Mouse (Mus musculus) ovary, adult 18-20 months (tissue): ENCODE measurements at regions not wholly inside any gene's neighbourhood (a gene's known extent, or its start where the extent isn't known, plus 50 kb on each side); places are given as distances from the start of the nearest gene placed in this dataset.

Experiments used
- DNase-seq: peaks from one replicate; pipeline ENCODE4 v3.0.0; 2022; ENCODE audit warnings: low spot score, mixed read lengths

DNA sequence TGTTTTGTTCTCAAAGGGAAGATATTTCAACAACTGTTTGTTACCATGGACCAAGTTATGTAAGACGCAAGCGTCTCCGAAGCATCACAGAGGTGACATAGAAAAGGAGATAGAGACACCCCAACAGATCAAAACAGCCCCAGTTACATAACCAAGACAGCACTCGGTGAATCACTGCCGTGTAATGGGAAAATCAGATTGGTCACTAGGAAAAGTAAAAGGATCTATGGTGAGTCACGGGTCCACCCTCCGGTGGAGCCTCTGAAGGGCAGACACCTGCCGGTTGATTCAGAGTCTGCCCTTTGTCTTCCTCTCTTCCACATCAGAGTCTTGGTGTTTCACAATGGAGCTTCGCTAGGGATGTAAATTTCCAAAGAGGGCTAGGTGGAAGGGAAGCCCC is 62.9 kb upstream of the Odc1 start:
- DNase-seq = no peak

GRCm38 (mm10) chr12:17482196-17482595 is 62.4 kb upstream of the Odc1 start:
- peak; percentile 0 for DNase-seq

DNA sequence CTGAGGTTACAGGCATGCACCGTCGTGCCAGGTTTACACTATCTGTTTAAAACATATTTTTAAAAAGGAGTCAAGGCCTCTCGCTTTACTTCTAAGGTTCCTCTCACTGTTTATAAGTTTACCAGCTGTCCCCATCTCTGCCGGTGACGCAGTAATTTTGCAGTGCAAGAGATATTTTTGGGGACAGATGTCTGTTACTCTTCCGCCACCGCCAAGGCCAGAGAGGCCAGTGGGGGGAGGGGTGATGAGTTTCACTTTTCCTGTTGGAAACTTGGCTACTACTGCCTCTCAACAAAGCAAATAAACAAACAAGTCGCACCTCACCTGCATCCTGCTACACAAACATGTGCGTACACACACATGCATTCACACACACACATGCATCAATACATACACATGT is 60.1 kb upstream of the Odc1 start:
- peak; percentile 1 for DNase-seq

GRCm38 (mm10) chr12:17486062-17486770 is 58.4 kb upstream of the Odc1 start:
- no peak for DNase-seq

DNA sequence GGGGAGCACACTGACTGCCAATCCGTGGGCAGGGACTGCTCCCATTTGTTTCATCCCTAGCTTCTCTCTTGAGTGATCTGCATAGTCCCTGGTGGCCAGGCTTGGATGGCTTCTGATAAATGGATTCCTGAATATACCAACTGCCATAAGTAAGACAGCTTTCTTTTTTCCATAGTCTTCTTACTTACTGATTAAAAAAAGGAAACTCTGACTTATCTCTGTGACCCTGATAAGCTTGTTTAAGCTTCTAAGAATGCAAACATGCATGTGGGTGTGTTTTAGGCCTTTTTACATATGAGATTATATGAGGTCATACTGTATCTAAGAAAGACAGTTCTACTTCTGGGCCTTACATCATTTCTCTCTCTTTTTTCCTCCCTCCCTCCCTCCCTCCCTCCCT is 57.3 kb upstream of the Odc1 start:
- DNase-seq = peak; percentile 1

GRCm38 (mm10) chr12:17488203-17488602 is 56.4 kb upstream of the Odc1 start:
- no peak for DNase-seq

DNA sequence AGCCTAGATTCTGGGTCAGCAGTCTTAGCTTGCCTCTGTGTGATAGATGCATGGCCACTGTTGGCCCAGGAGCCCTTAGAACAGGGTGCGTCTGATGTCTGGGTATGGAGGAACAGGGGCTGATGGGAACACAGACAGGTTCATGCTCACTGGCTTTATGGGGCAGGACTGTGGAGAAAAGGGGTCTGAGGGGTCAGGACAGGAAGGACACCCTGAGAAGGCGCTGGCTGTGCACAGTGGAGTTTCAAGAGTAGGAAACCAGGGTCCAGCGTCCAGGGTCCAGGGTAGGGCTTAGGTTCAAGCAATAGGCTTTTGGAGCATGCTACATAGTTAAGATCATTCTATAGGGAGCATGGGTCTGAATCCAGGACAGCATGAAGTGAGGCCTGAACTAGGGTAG is 54.6 kb upstream of the Odc1 start:
- DNase-seq = no peak

DNA sequence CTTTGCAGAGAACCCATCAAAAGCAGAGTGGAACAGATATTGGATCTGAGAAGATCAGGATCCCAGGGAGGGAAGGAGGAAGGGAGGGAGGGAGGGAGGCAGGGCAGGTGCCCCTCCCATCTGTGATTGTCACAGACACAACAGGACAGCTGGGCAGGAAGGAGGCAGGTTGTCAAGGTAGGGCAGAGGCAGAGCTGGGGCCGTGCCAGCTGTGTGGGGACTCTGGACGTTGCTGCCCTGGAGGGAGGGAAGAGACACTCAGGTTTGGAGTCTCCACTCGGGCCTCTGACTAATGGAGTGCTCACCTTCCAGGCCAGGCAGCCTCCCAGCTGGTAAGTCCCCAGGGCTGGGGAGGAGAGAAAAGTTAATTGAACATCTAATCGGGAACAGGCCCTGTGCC is 52.0 kb upstream of the Odc1 start:
- DNase-seq = no peak

- DNase-seq = no peak
Measured at GRCm38 (mm10) chr12:17493053-17493452, 51.5 kb upstream of the Odc1 start.

GRCm38 (mm10) chr12:17493810-17494209 is 50.8 kb upstream of the Odc1 start:
- DNase-seq = no peak
